Comparison of ENCODE assay signal across 8 mouse cellular contexts in genomic region chr7:19473875-19474443, GRCm38 (mm10). TPM values are rescaled to one million over a fixed set of nuclear protein-coding genes. Genes with fewer than 3 reads are reported as not detected.
DNase-seq lines count a peak whose midpoint lies in the region; ATAC-seq lines count a peak whose summit lies in the region.

No protein-coding gene starts in this region.

- peaks cover 54% of the 10 kb centered on the region for H3K27me3 ChIP-seq in forebrain, embryonic 14.5 days (replicated peaks; ENCODE audit: control insufficient read depth, insufficient read depth, low read length)
- H3K27me3 ChIP-seq in heart, embryonic 16.5 days (ENCODE audit: control insufficient read depth, insufficient read depth, low read length), result peaks cover 52% of the 10 kb centered on the region
- H3K27me3 ChIP-seq in liver, embryonic 15.5 days, result peaks cover 64% of the 10 kb centered on the region
- H3K27me3 ChIP-seq in neural tube, embryonic 13.5 days, result peaks cover 79% of the 10 kb centered on the region

- peaks cover 15% of the 10 kb centered on the region for H3K4me1 ChIP-seq in brown adipose tissue, adult 24 weeks (ENCODE audit: control insufficient read depth, insufficient read depth, insufficient read length, low read length)
- no peaks in the 10 kb centered on the region for H3K4me1 ChIP-seq in forebrain, embryonic 14.5 days (ENCODE audit: control insufficient read depth, insufficient read depth, low read length)
- peaks cover 5% of the 10 kb centered on the region; the same call in 1 of the 2 replicates for H3K4me1 ChIP-seq in heart, embryonic 16.5 days (ENCODE audit: control insufficient read depth, insufficient read depth, low read length)
- peaks cover 3% of the 10 kb centered on the region for H3K4me1 ChIP-seq in liver, embryonic 15.5 days (replicated peaks)
- peaks cover 8% of the 10 kb centered on the region for H3K4me1 ChIP-seq in neural tube, embryonic 13.5 days (replicated peaks)

- peak overlapping the region; percentile 71 for H3K27ac ChIP-seq in brown adipose tissue, adult 24 weeks (replicated peaks; ENCODE audit: low read depth, low read length)
- H3K27ac ChIP-seq in forebrain, embryonic 14.5 days (ENCODE audit: low read depth, low read length), result peak overlapping the region; percentile 44; the same call in 1 of the 2 replicates
- peak overlapping the region; percentile 53; the same call in 1 of the 2 replicates for H3K27ac ChIP-seq in heart, embryonic 16.5 days (ENCODE audit: low read length)
- peak overlapping the region; percentile 55 for H3K27ac ChIP-seq in liver, embryonic 15.5 days (replicated peaks)
- peak overlapping the region; percentile 82 for H3K27ac ChIP-seq in neural tube, embryonic 13.5 days (replicated peaks)

- no peaks in the 10 kb centered on the region for H3K36me3 ChIP-seq in forebrain, embryonic 14.5 days (ENCODE audit: control insufficient read depth, insufficient read depth, low read length)
- no peaks in the 10 kb centered on the region for H3K36me3 ChIP-seq in heart, embryonic 16.5 days (ENCODE audit: control insufficient read depth, insufficient read depth)
- no peaks in the 10 kb centered on the region for H3K36me3 ChIP-seq in liver, embryonic 15.5 days (replicated peaks)
- no peaks in the 10 kb centered on the region for H3K36me3 ChIP-seq in neural tube, embryonic 13.5 days

- peak; percentile 93 for ATAC-seq in forebrain, embryonic 14.5 days
- peak; percentile 75 for ATAC-seq in heart, embryonic 16.5 days (replicated peaks; ENCODE audit: extremely low read depth, insufficient read depth, low FRiP score)
- ATAC-seq in liver, embryonic 15.5 days (ENCODE audit: insufficient read depth), result peak; percentile 35
- ATAC-seq in neural tube, embryonic 13.5 days (ENCODE audit: low read depth), result peak; percentile 93

- H3K9ac ChIP-seq in forebrain, embryonic 14.5 days (ENCODE audit: low read length), result peak overlapping the region; percentile 65
- peak overlapping the region; percentile 76 for H3K9ac ChIP-seq in heart, embryonic 16.5 days (ENCODE audit: low read length)
- H3K9ac ChIP-seq in liver, embryonic 15.5 days, result no peak overlapping the region
- H3K9ac ChIP-seq in neural tube, embryonic 13.5 days, result peak overlapping the region; percentile 75

- H3K4me3 ChIP-seq in brown adipose tissue, adult 24 weeks (ENCODE audit: insufficient read depth, low read depth, low read length), result peak overlapping the region; percentile 73
- H3K4me3 ChIP-seq in forebrain, embryonic 14.5 days (ENCODE audit: low read depth, low read length), result peak overlapping the region; percentile 46
- H3K4me3 ChIP-seq in heart, embryonic 16.5 days (ENCODE audit: low read length), result peak overlapping the region; percentile 65
- peak overlapping the region; percentile 51 for H3K4me3 ChIP-seq in liver, embryonic 15.5 days (replicated peaks)
- H3K4me3 ChIP-seq in neural tube, embryonic 13.5 days, result peak overlapping the region; percentile 50

- under 1% methylated on average over 81 of the region's 89 CpGs for WGBS in forebrain, embryonic 14.5 days
- WGBS in heart, embryonic 16.5 days, result under 1% methylated on average over 66 of the region's 89 CpGs
- WGBS in liver, embryonic 15.5 days (ENCODE audit: insufficient replicate concordance), result 2% methylated on average over 89 of the region's 89 CpGs
- 2% methylated on average over 89 of the region's 89 CpGs for WGBS in neural tube, embryonic 13.5 days

- peak; percentile 56 to 59 for DNase-seq in B cell, adult 2 months
- peak; percentile 89 for DNase-seq in forebrain, embryonic 14.5 days (ENCODE audit: low spot score)
- DNase-seq in kidney, postnatal 36 days, result peak; percentile 54 to 81
- peak; percentile 71 for DNase-seq in telencephalon, adult 2 months (ENCODE audit: low read depth, low spot score)

- H3K9me3 ChIP-seq in forebrain, embryonic 14.5 days (replicated peaks; ENCODE audit: control insufficient read depth, low read length), result no peaks in the 10 kb centered on the region
- H3K9me3 ChIP-seq in heart, embryonic 16.5 days (replicated peaks; ENCODE audit: control insufficient read depth, low read length), result no peaks in the 10 kb centered on the region
- no peaks in the 10 kb centered on the region for H3K9me3 ChIP-seq in liver, embryonic 15.5 days (replicated peaks)
- H3K9me3 ChIP-seq in neural tube, embryonic 13.5 days, result no peaks in the 10 kb centered on the region

- H3K4me2 ChIP-seq in forebrain, embryonic 14.5 days (ENCODE audit: low read length), result peak overlapping the region; percentile 71
- H3K4me2 ChIP-seq in heart, embryonic 16.5 days (ENCODE audit: low read depth, low read length), result peak overlapping the region; percentile 93
- H3K4me2 ChIP-seq in liver, embryonic 15.5 days, result peak overlapping the region; percentile 65
- peak overlapping the region; percentile 71 for H3K4me2 ChIP-seq in neural tube, embryonic 13.5 days

RNA-seq across cellular contexts. Expression of gene Exoc3l2, which starts 10.8 kb away (rescaled TPM):
- polyA plus RNA-seq in brown adipose tissue, adult 24 weeks (2012; ENCODE audit: insufficient read depth, insufficient read length, missing spikeins), result 0.79 and 1.0 TPM in 2 replicates
- polyA plus RNA-seq in forebrain, embryonic 14.5 days (2014; fragmentation: Nextera tagmentation; extraction: Ambion mirVana), result 0.16 and 0.25 TPM in 2 replicates
- 0.50 and 0.59 TPM in 2 replicates for polyA plus RNA-seq in heart, embryonic 16.5 days (2015; fragmentation: Nextera tagmentation; extraction: Ambion mirVana)
- polyA plus RNA-seq in liver, embryonic 15.5 days (2015; fragmentation: Nextera tagmentation; extraction: Ambion mirVana), result 0.85 and 1.2 TPM in 2 replicates
- polyA plus RNA-seq in neural tube, embryonic 13.5 days (2015; fragmentation: Nextera tagmentation; extraction: Ambion mirVana), result 0.32 and 0.52 TPM in 2 replicates

RNA-seq across cellular contexts. Expression of gene Mark4, which starts 15.3 kb away (rescaled TPM):
- 9.8 and 10.9 TPM in 2 replicates for polyA plus RNA-seq in brown adipose tissue, adult 24 weeks (2012; ENCODE audit: insufficient read depth, insufficient read length, missing spikeins)
- polyA plus RNA-seq in forebrain, embryonic 14.5 days (2014; fragmentation: Nextera tagmentation; extraction: Ambion mirVana), result 9.2 and 13.0 TPM in 2 replicates
- 4.5 and 6.2 TPM in 2 replicates for polyA plus RNA-seq in heart, embryonic 16.5 days (2015; fragmentation: Nextera tagmentation; extraction: Ambion mirVana)
- polyA plus RNA-seq in liver, embryonic 15.5 days (2015; fragmentation: Nextera tagmentation; extraction: Ambion mirVana), result 1.2 and 1.6 TPM in 2 replicates
- 14.9 and 16.1 TPM in 2 replicates for polyA plus RNA-seq in neural tube, embryonic 13.5 days (2015; fragmentation: Nextera tagmentation; extraction: Ambion mirVana)

RNA-seq across cellular contexts. Expression of gene Bloc1s3, which starts 34.2 kb away (rescaled TPM):
- polyA plus RNA-seq in brown adipose tissue, adult 24 weeks (2012; ENCODE audit: insufficient read depth, insufficient read length, missing spikeins), result 3.4 and 4.0 TPM in 2 replicates
- 2.1 and 2.3 TPM in 2 replicates for polyA plus RNA-seq in forebrain, embryonic 14.5 days (2014; fragmentation: Nextera tagmentation; extraction: Ambion mirVana)
- 1.6 and 1.7 TPM in 2 replicates for polyA plus RNA-seq in heart, embryonic 16.5 days (2015; fragmentation: Nextera tagmentation; extraction: Ambion mirVana)
- 0.79 and 1.1 TPM in 2 replicates for polyA plus RNA-seq in liver, embryonic 15.5 days (2015; fragmentation: Nextera tagmentation; extraction: Ambion mirVana)
- 3.5 and 3.6 TPM in 2 replicates for polyA plus RNA-seq in neural tube, embryonic 13.5 days (2015; fragmentation: Nextera tagmentation; extraction: Ambion mirVana)

RNA-seq across cellular contexts. Expression of gene Trappc6a, which starts 34.2 kb away (rescaled TPM):
- polyA plus RNA-seq in brown adipose tissue, adult 24 weeks (2012; ENCODE audit: insufficient read depth, insufficient read length, missing spikeins), result 39.3 and 49.9 TPM in 2 replicates
- 34.2 and 42.5 TPM in 2 replicates for polyA plus RNA-seq in forebrain, embryonic 14.5 days (2014; fragmentation: Nextera tagmentation; extraction: Ambion mirVana)
- 73.2 and 83.4 TPM in 2 replicates for polyA plus RNA-seq in heart, embryonic 16.5 days (2015; fragmentation: Nextera tagmentation; extraction: Ambion mirVana)
- polyA plus RNA-seq in liver, embryonic 15.5 days (2015; fragmentation: Nextera tagmentation; extraction: Ambion mirVana), result 41.2 and 42.0 TPM in 2 replicates
- polyA plus RNA-seq in neural tube, embryonic 13.5 days (2015; fragmentation: Nextera tagmentation; extraction: Ambion mirVana), result 46.4 and 49.0 TPM in 2 replicates

RNA-seq across cellular contexts. Expression of gene Nkpd1, which starts 43.7 kb away (rescaled TPM):
- not detected in 2 replicates for polyA plus RNA-seq in brown adipose tissue, adult 24 weeks (2012; ENCODE audit: insufficient read depth, insufficient read length, missing spikeins)
- 0.36 and 0.57 TPM in 2 replicates for polyA plus RNA-seq in forebrain, embryonic 14.5 days (2014; fragmentation: Nextera tagmentation; extraction: Ambion mirVana)
- 0.14 TPM in 1 of 2 replicates, not detected in the other for polyA plus RNA-seq in heart, embryonic 16.5 days (2015; fragmentation: Nextera tagmentation; extraction: Ambion mirVana)
- not detected in 2 replicates for polyA plus RNA-seq in liver, embryonic 15.5 days (2015; fragmentation: Nextera tagmentation; extraction: Ambion mirVana)
- polyA plus RNA-seq in neural tube, embryonic 13.5 days (2015; fragmentation: Nextera tagmentation; extraction: Ambion mirVana), result 0.14 TPM in 1 of 2 replicates, not detected in the other

Comparison
In these comparisons a context has a peak if more than half of its experiments do, and no peak if none do; other contexts are left out.
1. Peak in every context shown above with its lines: DNase-seq, ATAC-seq, H3K4me3 ChIP-seq and H3K27ac ChIP-seq.
2. ATAC-seq: peak in every context shown above with its lines; median percentile 93 in forebrain, embryonic 14.5 days; 93 in neural tube, embryonic 13.5 days; 75 in heart, embryonic 16.5 days; 35 in liver, embryonic 15.5 days.